Mouse (Mus musculus) midbrain, embryonic 10.5 days (tissue): ENCODE measurements around the gene St3gal3. TPM values are rescaled to one million over a fixed set of nuclear protein-coding genes. Genes with fewer than 3 reads are reported as not detected.

Experiments
- DNase-seq: peaks from one replicate; pipeline ENCODE4 v3.0.0-alpha.2; 2017; ENCODE audit warnings: low spot score
- H3K27ac ChIP-seq: fragments of 300-500 bp; sonication (generic); replicated peaks from 2 replicates; pipeline ENCODE4 v1.5.1; 2016; ENCODE audit warnings: mild to moderate bottlenecking
- H3K27me3 ChIP-seq: fragments of 300-500 bp; sonication (generic); 2 replicates; pipeline ENCODE4 v1.6.1; 2016; ENCODE audit warnings: low read depth, mild to moderate bottlenecking; ENCODE audit not compliant: poor library complexity, severe bottlenecking
- H3K36me3 ChIP-seq: fragments of 300-500 bp; sonication (generic); 2 replicates; pipeline ENCODE4 v1.6.1; 2016; ENCODE audit warnings: mild to moderate bottlenecking, moderate library complexity
- H3K4me1 ChIP-seq: fragments of 300-500 bp; sonication (generic); 2 replicates; pipeline ENCODE4 v1.6.1; 2016
- H3K4me3 ChIP-seq: fragments of 300-500 bp; sonication (generic); 2 replicates; pipeline ENCODE4 v1.5.1; 2016; ENCODE audit warnings: mild to moderate bottlenecking, moderate library complexity
- H3K9me3 ChIP-seq: fragments of 300-500 bp; sonication (generic); replicated peaks from 2 replicates; pipeline ENCODE4 v1.6.1; 2016; ENCODE audit warnings: mild to moderate bottlenecking
- WGBS: fragments of 180-500 bp; shearing (Covaris S2); methylation state at CpG from one replicate; pipeline ENCODE4 v1.1.7; 2016; 5-methylcytosine and 5-hydroxymethylcytosine counted together
- polyA plus RNA-seq: library from polyadenylated mRNA; unstranded; fragments of >200 nt; fragmentation: Nextera tagmentation; extraction: Ambion mirVana; gene quantifications from 2 replicates; pipeline ENCODE4 v1.2.1, GENCODE M21; 2016

Gene St3gal3
- polyA plus RNA-seq, 1 experiment from 2014 or later, result 7.3 TPM

GRCm38 (mm10) chr4:118099637-118100364, 34.9 kb downstream of the St3gal3 start:
- Histone ChIP-seq H3K27ac (no peak overlapping the region), H3K9me3 (no peaks in the 10 kb centered on the region), H3K4me1 (no peaks in the 10 kb centered on the region), H3K4me3 (no peak overlapping the region), H3K36me3 (peaks cover 10% of the 10 kb centered on the region), H3K27me3 (no peaks in the 10 kb centered on the region)
- no peak for DNase-seq
- 93% methylated on average over 8 of the region's 8 CpGs for WGBS

DNA sequence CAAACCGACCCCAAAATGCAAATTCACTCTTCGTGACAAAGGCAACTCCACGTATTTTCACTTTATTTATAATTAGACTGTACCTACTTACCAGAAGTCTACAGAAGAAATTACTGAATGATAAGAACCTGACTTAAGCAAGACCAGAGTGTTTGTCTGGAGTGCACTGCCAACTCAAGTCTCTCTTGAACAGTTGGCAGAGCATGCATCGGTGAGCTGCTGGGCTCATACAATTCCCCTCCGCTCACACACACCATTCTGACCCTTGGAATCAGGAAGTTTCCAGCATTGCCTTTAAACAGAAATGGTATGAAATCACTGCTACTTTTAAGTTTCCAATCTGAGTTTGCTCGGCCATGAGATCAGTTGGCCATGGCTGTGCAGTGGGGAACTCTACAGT, 36.1 kb downstream of the St3gal3 start:
- Histone ChIP-seq H3K27ac (no peak overlapping the region), H3K4me1 (no peaks in the 10 kb centered on the region), H3K27me3 (no peaks in the 10 kb centered on the region), H3K36me3 (peaks cover 18% of the 10 kb centered on the region), H3K4me3 (no peak overlapping the region), H3K9me3 (no peaks in the 10 kb centered on the region)
- no peak for DNase-seq
- WGBS, result 95% methylated on average over 6 of the region's 6 CpGs

- no peaks in the 10 kb centered on the region for H3K9me3 ChIP-seq
- H3K4me3 ChIP-seq, result no peak overlapping the region
- no peak for DNase-seq
- 88% methylated on average over 6 of the region's 6 CpGs for WGBS
- no peaks in the 10 kb centered on the region for H3K4me1 ChIP-seq
- H3K36me3 ChIP-seq, result peaks cover 16% of the 10 kb centered on the region
- H3K27ac ChIP-seq, result no peak overlapping the region
- H3K27me3 ChIP-seq, result no peaks in the 10 kb centered on the region
Observed at GRCm38 (mm10) chr4:118096069-118096468, 38.6 kb downstream of the St3gal3 start.

GRCm38 (mm10) chr4:118092784-118093457, 41.8 kb downstream of the St3gal3 start:
- H3K27me3 ChIP-seq, result no peaks in the 10 kb centered on the region
- no peak for DNase-seq
- WGBS, result 96% methylated on average over 11 of the region's 11 CpGs
- H3K36me3 ChIP-seq, result peaks cover 9% of the 10 kb centered on the region
- H3K4me3 ChIP-seq, result no peak overlapping the region
- H3K9me3 ChIP-seq, result no peaks in the 10 kb centered on the region
- no peaks in the 10 kb centered on the region for H3K4me1 ChIP-seq
- no peak overlapping the region for H3K27ac ChIP-seq

DNA sequence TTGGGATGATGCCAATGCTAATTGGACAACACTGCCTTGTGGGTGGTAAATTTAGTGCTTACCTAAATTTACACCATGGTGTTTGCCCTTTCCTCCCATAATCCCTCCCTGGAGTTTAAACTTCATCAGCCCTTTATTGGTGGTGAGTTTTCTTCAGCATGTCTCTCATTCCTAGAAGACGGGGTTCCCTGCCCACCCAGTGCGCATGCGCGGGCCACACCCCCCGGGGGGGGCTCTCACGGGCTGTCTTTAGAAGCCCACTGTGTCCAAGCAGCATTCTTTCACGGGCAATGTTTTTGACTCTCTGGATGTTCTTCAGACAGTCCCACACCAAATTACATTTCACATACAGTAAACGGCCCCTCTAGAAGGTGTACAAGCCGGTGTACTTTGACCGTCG, 44.3 kb downstream of the St3gal3 start:
- no peaks in the 10 kb centered on the region for H3K27me3 ChIP-seq
- no peak for DNase-seq

GRCm38 (mm10) chr4:118089939-118090338, 44.8 kb downstream of the St3gal3 start:
- Histone ChIP-seq H3K4me1 (no peaks in the 10 kb centered on the region), H3K27ac (no peak overlapping the region), H3K4me3 (no peak overlapping the region), H3K9me3 (no peaks in the 10 kb centered on the region), H3K36me3 (peaks cover 9% of the 10 kb centered on the region), H3K27me3 (no peaks in the 10 kb centered on the region)
- 58% methylated on average over 9 of the region's 9 CpGs for WGBS
- DNase-seq, result no peak

More for the DNA sequence above, 44.3 kb downstream of the St3gal3 start:
- Histone ChIP-seq H3K36me3 (peaks cover 9% of the 10 kb centered on the region), H3K4me3 (no peak overlapping the region), H3K27ac (no peak overlapping the region), H3K9me3 (no peaks in the 10 kb centered on the region), H3K4me1 (no peaks in the 10 kb centered on the region)
- 92% methylated on average over 11 of the region's 11 CpGs for WGBS

DNA sequence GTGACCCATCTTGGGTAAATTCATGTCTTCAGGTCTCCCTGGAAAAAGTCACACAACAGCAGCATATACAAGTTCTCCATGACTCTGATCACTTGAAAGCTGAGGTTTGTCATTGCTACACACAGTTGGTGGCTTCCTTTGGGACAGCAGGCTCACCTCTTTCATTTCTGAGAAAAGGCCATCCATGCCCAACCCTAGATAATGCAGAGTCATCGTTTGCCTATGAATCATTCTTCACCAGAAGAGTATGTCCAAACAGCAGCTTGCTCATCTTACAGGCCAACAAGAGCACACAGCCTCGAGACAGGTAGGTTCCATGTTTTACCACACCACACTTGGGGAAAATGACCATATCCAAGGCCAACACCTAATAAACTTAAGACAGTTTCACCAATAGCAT, 45.9 kb downstream of the St3gal3 start:
- Histone ChIP-seq H3K36me3 (no peaks in the 10 kb centered on the region), H3K4me3 (no peak overlapping the region), H3K27ac (no peak overlapping the region), H3K9me3 (no peaks in the 10 kb centered on the region), H3K4me1 (no peaks in the 10 kb centered on the region), H3K27me3 (no peaks in the 10 kb centered on the region)
- WGBS, result 93% methylated on average over 2 of the region's 2 CpGs
- DNase-seq, result no peak

- Histone ChIP-seq H3K27me3 (no peaks in the 10 kb centered on the region), H3K27ac (no peak overlapping the region), H3K4me1 (peaks cover 4% of the 10 kb centered on the region; the same call in 1 of the 2 replicates), H3K4me3 (no peak overlapping the region), H3K9me3 (no peaks in the 10 kb centered on the region), H3K36me3 (no peaks in the 10 kb centered on the region)
- no peak for DNase-seq
- WGBS, result 77% methylated on average over 4 of the region's 4 CpGs
Observed at GRCm38 (mm10) chr4:118085025-118085424, 49.7 kb downstream of the St3gal3 start.

DNA sequence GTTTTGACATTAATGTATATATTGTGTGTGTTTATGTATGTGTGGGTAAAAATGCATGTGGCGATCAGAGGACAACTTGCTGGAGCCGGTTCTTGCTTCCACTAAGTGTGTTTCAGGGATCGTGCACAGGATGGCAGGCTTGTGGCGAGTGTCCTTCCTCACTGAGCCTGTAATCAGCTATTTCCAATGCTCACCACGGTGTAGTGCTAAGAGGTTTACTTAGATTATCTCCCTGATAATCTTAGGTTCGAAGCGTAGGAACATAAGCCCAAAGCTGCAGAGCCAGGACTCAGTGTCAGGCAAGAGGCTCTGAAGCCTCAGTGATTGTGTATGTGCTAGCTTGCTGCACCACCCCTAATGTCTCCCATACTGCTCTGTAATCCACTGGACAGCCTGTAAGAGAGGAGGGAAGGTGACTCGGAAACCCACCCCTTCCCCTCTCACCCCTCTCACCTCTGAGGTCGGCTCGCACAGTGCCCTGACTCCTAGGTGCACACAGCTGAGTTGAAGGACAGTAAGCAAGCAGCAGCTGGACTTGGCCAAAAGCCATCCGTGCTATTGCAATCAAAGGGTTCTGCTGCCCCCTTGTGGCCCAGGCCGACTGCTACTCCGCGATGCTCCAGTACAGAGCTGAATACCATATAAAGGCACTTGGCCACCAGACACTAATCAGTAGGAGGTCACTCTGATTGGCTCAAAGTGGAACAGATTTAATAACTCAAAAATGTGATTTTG, 51.3 kb downstream of the St3gal3 start:
- Histone ChIP-seq H3K27ac (0 out of 2 replicates have a peak overlapping the region, but pooled peaks have one; percentile 13), H3K9me3 (no peaks in the 10 kb centered on the region), H3K4me3 (no peak overlapping the region), H3K4me1 (peaks cover 4% of the 10 kb centered on the region; the same call in 1 of the 2 replicates), H3K27me3 (no peaks in the 10 kb centered on the region), H3K36me3 (no peaks in the 10 kb centered on the region)
- DNase-seq, result peak; percentile 91
- WGBS, result 41% methylated on average over 14 of the region's 14 CpGs

DNA sequence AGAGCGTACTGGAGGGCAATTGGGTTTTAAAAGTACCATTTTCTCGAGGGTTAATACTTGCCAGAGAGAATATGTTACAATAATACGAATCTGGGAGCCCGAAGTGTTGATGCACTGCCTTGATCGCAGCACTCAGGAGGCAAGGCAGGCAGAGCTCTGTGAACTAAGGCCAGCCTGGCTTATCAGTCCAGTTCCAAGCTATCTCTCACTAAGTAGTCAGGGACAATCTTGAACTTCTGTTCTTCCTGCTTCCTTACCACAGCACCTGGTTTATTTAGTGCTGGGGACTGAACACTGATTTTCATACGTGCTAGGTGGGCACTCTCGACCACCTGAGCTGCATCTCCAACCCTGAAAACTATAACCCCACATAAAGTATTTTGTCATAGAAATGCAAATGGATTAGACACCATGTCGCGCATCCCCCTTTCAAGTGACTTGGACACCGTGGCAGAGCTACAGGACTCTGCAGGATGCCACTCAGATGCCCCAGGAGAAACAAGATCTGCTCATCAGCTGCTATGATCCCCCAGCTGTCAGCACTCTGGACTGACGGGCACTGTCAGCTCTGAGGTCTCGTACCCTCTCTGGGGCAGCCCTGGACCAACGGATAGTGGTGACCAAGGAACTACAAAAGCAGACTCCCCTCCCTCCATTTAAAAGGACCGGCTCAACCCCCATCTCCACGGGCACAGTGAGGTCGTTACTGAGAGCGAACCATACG, 52.9 kb downstream of the St3gal3 start:
- no peak overlapping the region for H3K27ac ChIP-seq
- no peak overlapping the region for H3K4me3 ChIP-seq
- no peaks in the 10 kb centered on the region for H3K36me3 ChIP-seq
- H3K9me3 ChIP-seq, result no peaks in the 10 kb centered on the region
- 89% methylated on average over 18 of the region's 18 CpGs for WGBS
- peaks cover 13% of the 10 kb centered on the region for H3K4me1 ChIP-seq
- no peak for DNase-seq
- H3K27me3 ChIP-seq, result no peaks in the 10 kb centered on the region

GRCm38 (mm10) chr4:118080481-118080880, 54.2 kb downstream of the St3gal3 start:
- Histone ChIP-seq H3K27ac (no peak overlapping the region; the same call in 1 of the 2 replicates), H3K36me3 (no peaks in the 10 kb centered on the region)
- WGBS, result 79% methylated on average over 8 of the region's 8 CpGs

GRCm38 (mm10) chr4:118079195-118079594, 55.5 kb downstream of the St3gal3 start:
- Histone ChIP-seq H3K27ac (no peak overlapping the region), H3K9me3 (peaks cover 1% of the 10 kb centered on the region; the same call in 1 of the 2 replicates)
- WGBS, result 89% methylated on average over 8 of the region's 8 CpGs

More at GRCm38 (mm10) chr4:118080481-118080880, 54.2 kb downstream of the St3gal3 start:
- Histone ChIP-seq H3K4me1 (peaks cover 18% of the 10 kb centered on the region), H3K27me3 (no peaks in the 10 kb centered on the region), H3K4me3 (no peak overlapping the region), H3K9me3 (no peaks in the 10 kb centered on the region)
- DNase-seq, result no peak

More at GRCm38 (mm10) chr4:118079195-118079594, 55.5 kb downstream of the St3gal3 start:
- Histone ChIP-seq H3K4me3 (no peak overlapping the region), H3K36me3 (peaks cover 1% of the 10 kb centered on the region), H3K4me1 (peaks cover 20% of the 10 kb centered on the region), H3K27me3 (no peaks in the 10 kb centered on the region)
- no peak for DNase-seq
